Mouse (Mus musculus) heart, adult 8-10 months (tissue): ENCODE data around the gene Panx3. TPM values are rescaled to one million over a fixed set of nuclear protein-coding genes. Genes with fewer than 3 reads are reported as not detected.

Experiments
- DNase-seq: peaks from one replicate; pipeline ENCODE4 v3.0.0; 2022; ENCODE audit warnings: low spot score
- total RNA-seq, 4 experiments: library from RNA; stranded (reverse); gene quantifications; 2 replicates each; pipeline ENCODE4 v1.2.4; 2022

Gene Panx3
- total RNA-seq: not detected

DNA sequence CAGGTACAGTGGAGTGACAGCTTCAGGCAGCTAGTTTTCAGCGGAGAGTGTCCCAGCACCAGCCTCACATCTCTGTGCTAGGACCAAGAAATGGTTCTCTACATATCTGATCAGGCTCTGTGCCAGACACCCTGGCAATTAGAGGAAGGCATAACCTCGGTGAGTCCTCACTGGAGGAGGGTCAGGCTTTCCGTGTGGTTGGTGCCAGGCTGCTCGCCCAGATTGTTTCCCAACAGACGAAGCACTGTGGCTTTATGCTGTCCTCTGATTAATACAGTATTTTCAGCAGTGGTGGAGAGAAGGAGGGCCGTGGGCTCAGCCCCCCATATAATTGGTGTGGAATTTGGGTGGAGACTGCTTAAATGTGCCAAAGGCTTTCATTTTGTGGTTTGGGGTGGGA is at the start of gene Panx3:
TSS of gene Panx3 (minus strand) at position 121 of the 400 bp plus-strand sequence.
- DNase-seq: no peak

DNA sequence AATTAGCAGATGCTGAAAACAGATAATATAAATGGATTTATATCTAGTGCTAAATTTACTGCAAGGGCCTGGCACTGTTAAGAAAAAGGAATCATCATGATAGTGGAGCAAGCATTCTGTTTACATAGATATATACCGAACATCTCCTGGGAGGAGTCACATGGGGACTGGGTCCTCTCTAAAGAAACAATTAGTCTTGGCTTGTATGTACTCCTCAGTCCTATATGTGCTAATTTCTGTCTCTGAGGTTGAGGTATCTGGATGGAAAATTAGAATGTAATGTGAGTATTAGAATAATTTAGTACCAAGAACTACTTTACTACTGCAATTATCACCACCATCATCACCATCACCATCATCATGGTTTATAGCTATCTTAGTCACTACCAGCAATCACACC is 47.1 kb upstream of the Panx3 start, which contains the start of gene Olfr160:
TSS of gene Olfr160 (minus strand) at position 101 of the 400 bp plus-strand sequence.
- no peak for DNase-seq

DNA sequence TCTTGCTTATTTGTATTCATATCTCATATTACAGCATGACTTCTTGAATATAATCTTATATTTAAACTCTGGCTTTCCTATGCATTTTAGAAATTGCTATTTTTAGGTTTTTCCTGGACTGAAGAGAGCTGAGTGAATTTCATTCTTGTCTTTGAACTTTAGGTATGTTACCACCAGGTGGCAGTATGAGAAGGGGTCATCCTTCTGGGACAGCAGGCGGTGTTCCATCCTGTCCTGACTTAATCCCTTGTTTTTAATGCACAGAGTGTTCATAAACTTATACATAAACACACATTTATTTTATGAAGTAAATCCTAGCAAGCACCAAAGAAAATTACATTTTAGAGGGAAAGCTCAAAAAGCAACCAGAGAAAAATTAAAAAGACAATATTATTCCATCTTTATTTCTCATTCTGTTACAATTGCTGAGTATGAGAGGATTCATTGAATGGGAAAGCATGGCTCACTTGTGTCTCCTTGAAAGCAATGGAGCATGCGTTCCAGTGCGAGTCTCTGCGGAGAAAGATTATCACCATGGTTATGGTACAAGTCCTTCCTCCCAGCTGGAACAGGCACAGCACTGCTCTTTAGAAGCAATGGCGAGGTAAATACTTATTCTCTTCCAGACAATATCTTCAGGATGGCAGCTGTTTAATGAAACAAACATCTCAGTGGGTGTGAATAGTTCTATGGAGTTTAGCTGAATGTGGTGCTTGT is 21.1 kb upstream of the Panx3 start:
- no peak for DNase-seq

DNA sequence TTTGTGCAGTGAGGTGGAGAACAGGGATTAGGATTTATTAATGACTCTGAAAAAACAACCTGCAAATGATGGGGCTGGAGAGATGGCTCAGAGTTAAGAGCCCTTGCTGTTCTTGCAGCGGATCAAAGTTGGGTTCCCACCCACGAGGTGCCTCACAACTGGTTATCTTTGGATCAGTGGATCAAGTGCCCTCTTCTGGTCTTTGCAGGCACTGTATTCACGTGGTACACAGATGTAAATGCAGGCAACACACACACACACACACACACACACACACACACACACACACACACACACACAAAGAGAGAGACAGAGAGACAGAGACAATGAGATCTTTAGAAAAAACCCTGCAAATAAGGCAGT is 18.9 kb upstream of the Panx3 start:
- DNase-seq: no peak

DNA sequence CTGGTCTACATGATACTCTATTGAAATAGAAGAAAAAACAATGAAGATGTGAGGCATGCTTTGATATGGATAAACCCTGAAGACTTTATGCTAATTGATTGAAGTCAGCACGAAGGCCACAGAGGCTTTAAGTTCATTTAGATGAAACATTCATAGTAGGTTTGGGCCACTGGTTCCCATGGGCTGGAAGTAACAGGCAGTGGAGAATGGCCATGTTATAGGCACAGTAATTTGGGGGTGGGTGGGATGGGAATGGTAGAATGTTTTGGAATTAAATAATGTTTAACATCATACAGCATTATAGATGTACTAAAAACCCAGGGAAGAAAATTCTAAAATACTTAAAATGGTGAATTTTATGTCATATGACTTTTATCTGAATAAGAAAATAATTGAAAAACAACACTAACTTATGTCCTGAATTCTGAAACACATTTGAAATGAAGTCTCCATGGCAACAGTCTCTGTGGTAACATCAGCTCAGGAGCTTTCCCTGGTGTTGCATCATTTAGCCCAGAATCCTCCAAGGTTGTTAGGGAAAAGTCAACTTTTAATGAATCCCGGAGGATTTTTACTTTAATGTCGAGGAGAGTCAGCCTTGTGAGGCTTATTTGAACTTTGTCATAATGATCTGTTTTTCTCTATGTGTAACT is 18.4 kb upstream of the Panx3 start:
- DNase-seq: no peak

DNA sequence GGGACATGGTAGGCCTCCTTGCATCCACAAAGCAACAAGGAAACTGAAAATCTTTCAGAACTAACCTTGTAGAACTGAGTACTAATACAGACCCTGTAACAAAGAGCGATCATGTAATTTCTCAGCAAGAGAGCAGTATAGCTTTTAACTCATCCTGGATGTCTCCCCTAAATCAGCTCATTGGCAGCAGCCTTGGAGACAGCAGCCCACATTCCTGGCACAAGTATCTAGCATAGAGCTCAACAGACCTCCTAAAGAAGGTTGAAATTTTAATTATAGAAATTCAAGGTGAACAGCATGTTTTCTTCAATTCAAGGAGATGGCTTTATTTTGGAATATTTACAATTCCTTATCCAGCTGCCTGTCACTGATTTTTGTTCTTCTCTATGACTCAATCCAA is 12.1 kb upstream of the Panx3 start:
- no peak for DNase-seq

DNA sequence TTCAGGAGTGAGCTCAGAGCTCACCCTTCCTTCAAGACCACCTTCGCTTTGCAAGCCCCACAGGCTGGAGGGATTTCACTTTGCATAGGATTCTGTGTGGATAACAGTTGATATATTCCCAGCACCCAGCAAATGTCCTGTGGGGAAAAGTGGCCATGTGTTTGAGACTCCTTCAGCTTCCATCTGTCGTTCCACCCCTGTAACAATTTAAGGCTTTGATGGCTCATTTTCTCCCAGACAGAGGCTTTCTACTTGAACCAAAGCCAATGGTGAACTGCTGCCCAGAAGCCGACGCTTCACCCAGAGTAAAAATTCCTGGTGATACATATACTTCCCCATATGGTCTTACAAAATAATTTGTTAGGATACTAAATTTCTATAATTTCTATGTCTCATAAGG is 6.3 kb upstream of the Panx3 start:
- DNase-seq: no peak

DNA sequence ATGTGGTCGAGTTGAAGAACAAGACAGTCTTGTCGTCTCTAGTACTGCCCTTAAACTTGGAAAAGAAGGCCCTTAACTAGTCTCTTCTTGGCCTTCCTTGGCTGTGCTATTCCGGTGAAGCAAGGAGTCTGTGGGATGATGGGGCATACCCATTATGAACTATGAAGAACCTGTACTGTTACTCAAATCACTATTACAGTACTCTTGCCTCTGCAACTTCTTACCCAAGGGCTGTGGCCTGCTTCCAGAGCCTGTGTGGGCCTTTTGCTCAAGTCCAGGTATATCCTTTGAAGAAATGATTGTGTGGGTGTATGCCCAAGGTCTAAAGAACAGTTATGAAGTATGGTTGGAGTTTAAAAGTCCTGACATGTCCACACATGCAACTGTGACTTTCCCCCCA is 1.2 kb upstream of the Panx3 start:
- DNase-seq: no peak

DNA sequence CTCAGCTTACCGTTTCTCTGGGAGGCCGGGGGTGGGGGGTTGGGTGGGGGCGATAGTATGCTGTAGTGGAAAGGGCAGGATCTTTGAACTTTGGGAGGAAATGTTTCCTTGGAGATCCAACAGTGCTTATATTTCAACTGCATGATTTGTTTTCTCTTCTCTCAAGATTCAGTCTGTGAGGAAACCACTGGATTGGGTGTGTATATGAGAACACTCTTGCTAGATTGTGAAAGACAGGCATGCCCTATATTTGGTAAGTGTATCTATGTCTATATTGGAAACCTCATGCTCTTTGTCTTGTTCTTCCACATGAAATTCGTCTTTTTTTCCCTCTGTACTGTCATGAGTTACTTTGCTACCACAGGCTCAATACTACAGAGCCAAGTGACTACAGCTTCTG is 643 bp upstream of the Panx3 start:
- DNase-seq: no peak

DNA sequence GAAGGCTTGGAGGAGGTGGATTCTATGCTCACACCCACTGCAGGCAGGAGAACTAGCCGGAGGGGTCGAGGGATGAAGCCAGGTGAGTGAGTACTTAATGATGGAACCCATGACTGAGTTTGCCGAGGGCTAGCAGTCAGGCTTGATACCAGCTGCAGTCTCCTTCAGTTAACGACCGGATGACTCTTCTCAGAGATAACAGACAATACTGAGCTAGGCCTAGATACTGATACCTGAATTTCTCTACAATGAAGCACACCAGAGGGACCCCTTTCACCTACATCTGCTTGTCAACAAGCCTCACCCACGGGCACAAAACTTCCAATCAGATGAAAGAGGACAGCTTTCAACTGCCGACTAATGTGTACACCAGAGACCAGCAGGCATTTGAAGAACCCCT is 3.0 kb downstream of the Panx3 start:
- no peak for DNase-seq

DNA sequence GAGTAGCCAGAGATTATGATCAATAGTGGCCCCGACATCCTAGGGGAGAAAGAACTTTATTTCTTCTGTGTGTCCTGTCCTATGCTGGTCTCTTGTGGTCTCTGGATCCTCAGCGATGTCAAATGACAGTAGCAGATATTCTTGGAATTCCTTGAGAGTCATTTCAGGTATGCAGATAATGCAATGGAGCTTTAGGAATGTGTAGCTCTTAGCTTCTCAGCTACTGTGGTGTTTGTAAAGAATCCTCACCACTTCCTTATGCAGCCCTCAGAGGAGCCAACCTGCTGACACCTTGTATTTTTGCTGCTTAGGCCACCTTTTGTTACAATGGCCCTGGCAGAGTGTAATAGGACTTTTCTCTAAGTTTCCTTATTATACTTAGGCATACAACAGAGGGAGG is 4.4 kb downstream of the Panx3 start:
- DNase-seq: no peak

DNA sequence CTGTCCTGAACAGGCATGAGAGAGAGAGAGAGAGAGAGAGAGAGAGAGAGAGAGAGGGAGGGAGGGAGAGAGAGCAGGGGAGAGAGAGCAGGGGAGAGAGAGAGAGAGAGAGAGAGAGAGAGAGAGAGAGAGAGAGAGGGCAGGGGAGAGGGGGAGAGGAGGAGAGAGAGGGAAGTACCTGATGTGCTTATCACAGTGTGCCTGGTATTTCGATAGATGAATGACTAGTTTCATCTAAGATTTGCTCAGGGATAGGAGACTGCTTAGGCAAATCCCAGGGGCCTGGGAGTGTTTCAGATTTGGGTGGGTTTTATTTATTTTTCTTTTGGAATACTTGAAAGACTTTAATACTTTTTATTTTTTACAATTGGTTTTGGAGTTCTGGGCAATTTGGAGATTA is 5.8 kb downstream of the Panx3 start:
- DNase-seq: no peak

DNA sequence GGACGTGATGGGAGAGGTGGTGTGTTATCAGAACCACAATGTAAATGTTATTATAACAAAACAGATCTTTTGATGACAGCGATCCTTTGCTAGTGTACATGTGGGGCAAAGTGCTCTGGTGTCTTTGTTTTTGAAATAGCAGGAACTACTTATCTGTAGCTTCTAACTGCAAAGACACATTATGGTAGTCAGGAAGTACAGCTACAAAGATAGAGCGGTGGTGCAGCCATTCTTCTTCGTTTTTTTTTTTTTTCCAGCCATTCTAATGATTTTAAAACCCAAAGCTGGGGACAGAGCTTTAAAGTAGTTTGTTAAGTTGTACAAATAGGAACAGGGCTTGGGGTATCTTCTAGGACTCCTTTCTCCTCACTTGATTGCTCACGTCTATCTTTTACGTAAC is 9.6 kb downstream of the Panx3 start:
- no peak for DNase-seq

DNA sequence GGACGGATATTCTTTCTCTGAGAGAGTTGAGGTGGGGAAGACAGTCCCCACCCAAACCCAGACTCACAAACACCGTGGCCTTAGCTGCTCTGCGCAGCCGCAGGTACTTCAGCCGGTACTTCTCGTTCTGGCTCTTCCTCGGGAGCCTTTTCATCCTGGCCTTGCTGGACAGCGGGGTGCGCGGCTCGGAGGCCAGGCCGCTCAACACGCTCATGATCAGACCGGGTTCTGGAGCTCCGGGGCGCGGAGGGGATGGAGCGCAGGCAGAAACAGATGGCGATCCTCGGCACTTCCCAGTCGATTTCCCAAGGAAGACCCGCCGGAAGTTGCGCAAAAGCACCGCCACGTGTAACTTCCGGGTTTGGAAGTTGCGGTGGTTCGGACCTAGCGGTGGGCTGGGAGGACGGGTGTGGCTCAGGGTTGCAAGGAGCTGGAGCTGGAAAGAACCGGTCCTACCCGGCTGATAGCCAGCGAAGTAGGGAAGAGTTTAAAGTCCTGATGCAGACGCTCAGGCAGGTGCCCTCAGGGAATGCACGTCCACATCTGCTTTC is 12.0 kb downstream of the Panx3 start, which contains the start of gene Tbrg1:
TSS of gene Tbrg1 (minus strand) at position 382 of the 551 bp plus-strand sequence.
- DNase-seq: peak; percentile 87

DNA sequence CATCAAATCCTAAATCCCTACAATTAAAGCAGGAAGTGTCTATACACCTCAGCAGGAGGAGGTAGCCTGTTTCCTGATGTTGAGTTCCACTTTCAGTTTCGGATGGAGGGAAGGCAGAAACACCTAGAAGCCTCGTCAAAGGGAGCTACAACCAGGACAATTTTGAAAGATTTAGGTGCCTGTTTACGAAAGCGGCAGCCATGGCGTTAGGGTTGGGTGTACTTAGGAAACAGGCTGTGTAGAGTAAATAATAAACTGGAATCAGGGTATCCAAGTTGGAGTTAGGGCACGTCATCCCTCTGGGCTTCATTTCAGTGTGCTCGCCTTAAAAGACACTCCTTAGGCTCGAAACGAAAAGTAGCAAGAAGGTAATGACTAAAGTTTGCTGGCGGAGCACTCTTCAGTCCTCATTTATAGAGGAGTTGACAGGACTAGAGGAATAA is 12.6 kb downstream of the Panx3 start:
- peak; percentile 16 for DNase-seq

DNA sequence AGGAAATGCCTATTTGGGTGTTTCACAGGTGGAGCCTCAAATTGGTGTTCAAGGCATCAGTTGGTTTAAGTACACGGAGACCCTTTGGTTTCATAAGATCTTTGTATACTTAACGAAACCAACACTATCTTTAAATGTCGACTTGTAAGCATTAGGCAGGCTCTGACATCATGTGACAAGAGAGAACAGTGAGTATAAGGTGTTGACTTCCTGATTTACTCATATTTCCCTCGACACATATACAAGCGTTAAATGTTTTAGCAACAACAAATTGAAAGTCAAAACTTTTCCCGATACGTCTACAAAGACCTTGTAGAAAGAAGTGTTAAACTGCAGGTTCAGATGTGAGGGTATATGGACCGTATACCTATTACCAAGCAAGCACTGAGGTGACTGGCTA is 13.1 kb downstream of the Panx3 start:
- DNase-seq: no peak

DNA sequence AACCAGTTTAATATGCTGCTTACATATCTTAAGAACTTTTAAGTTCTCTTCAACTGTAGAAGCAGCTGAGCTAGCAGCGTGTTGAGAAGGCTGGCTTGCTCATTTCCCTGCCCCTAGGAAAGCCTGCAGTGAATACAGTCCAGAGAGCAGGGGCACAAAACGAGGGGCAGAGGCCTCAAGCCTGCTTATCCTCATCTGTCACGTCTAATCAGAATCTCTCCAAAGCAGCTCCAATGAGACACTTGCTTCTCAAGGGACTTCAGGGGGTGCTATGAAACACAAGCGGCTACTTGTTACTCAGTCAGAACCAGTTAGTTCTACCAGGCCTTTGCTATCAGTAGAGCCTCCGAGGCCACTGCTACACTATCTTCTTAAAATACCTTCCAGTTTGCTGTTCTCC is 15.2 kb downstream of the Panx3 start:
- DNase-seq: no peak

DNA sequence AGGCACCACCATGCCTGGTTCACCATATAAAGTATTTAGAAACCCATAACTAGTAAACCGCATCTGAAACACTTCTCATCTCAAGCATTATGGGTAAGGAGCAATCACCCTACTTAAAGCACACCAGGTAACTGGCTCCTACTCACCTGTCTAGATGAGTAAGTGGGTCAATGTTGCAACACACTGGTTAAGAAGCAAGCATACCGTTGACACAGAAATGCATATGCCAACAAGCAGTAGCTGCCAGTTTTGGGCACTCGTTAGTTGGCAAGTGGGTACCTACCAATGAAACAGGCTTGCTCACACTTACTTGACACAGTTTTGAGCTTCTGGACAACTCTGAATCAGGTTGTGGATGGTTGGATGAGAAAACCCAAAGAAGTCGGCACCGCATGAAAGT is 18.4 kb downstream of the Panx3 start:
- no peak for DNase-seq

DNA sequence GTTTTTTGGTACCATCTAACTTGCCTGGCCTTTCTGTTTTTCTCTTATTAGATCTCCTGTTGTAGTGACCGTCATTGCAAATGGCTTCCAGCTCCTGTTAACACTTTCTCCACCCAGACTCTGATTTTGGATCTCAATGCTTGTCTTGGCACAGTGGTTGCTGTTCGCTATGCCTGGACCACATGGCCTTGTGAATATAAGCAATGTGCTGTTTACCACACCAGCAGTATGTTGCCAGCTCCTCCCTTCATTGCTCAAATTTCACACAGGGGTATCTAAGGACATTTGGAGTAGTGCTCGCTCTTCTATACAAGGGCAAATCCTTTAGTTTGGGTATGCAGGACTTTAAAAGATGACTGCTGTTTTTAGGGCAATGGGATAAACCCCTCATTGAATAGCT is 22.8 kb downstream of the Panx3 start:
- DNase-seq: no peak

DNA sequence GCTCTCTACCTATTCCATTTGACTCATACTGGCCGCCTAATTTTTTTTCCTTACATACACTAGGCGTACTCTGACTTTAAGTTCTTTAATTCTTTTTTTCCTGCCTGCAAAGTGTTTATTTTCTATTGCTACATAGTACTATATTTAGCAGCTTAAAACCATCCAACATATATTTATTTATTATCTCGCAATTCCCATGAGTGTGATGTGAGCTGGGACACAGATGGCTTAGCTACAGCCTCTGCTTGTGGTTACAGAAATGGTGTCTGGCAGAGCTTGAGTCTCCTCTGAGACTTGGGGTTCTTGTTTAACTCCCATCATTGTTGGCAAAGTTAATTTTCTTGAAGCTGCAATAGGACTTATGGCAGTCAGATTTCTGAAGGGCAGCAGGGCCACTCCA is 30.3 kb downstream of the Panx3 start:
- no peak for DNase-seq

DNA sequence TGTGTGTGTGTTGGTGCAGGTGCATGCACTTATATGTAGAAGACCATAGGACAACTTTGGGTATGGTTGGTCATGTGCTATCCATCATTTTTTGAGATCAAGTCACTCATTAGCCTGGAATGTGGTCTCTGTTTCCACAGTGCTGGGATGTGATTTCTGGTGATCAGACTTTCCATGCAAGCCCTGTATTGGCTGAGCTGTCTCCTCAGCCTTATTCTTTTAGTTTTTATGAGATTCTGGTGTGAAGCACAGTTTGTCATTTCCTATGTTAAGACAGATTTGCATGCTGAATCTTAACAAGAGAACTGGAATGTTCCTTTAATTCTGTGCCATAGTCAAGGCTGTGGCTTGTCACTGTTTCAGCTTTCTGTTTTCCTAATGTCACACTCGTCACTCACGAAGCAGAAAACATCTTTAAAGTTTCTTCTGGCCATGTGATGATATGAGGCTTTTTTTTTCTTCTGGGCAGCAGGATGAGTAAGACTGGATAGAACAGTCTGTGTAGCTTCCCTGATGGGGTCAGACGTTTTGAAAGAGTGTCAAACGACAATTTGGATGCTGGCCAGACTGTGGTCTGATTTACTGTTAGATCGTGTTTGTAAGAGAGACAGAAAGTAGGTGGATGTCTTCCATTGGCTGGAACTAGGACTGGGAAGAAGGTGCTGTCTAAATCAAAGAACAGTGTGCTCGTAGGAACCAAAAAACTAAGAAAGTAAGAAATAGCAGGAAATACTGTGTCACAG is 32.1 kb downstream of the Panx3 start:
- no peak for DNase-seq

DNA sequence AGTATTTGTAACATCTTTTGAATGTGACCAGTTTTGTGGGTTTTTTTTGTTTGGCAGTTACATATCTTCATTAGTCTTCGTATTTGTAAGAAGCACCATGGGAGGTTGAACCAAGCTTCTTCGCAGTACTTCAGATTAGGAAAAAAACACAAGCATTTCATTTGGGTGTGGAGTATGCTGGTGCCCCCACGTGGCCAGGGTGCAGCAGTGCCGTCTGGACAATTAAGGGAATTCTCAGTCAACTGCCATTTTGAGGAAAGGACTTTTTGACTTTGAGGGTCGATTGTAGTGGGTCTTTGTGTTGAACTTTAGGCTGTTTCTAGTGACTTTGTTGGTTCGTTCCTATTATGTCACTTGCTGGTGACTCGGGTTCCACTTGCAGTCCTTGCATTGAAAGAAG is 32.7 kb downstream of the Panx3 start:
- no peak for DNase-seq

DNA sequence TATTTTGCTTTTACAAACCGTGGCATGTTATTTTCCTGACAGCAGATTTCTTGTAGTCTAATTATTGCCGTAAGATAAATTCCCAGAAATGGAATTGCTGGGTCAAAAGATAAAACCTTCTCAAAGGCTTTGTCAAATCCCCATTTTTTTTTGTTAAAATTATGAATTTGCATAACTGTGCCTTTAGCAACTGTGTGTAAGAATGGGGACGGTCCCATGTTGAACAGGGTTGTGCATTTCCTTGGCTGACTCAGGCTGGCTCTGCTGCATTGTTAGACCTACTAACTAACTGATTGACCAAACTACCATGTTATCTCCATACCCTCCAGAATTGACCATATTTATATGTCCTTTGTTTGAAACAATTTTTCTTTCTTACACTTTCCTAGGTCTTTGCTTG is 34.8 kb downstream of the Panx3 start:
- no peak for DNase-seq
